Mouse (Mus musculus) brain, embryonic 14.5 days (tissue): Measurements from ENCODE around the gene Apom.

Experiments used
- CTCF ChIP-seq: fragments of 200-500 bp; IDR thresholded peaks from 2 replicates; pipeline ENCODE4 v1.5.1; 2012; ENCODE audit warnings: inconsistent platforms, mild to moderate bottlenecking, moderate library complexity, borderline replicate concordance; ENCODE audit not compliant: insufficient read depth, insufficient read length; ENCODE audit errors: extremely low read depth
- POLR2A ChIP-seq: fragments of 200-500 bp; IDR thresholded peaks from 2 replicates; pipeline ENCODE4 v1.6.1; 2012; ENCODE audit warnings: mild to moderate bottlenecking, inconsistent platforms, borderline replicate concordance; ENCODE audit not compliant: poor library complexity, insufficient read depth, insufficient read length, severe bottlenecking; ENCODE audit errors: extremely low read depth

DNA sequence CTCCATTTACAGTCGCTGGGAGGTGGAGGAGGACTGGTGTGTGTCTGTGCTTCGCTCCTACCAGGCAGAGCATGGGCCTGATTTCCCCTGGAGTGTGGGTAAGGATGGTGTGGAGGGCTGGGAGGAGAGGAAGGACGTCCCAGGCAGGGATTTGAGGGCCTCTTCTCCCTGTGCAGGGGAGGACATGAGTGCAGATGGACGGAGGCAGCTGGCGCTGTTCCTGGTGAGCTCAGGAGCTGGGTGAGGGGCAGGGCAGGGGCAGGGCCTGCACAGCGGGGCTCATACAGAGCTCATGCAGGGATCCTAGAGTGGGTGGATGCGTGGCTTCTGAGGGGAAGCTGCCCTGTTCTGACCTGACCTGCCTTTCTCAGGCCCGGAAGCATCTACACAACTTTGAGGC lies 29.6 kb downstream of the Apom start:
- TF ChIP-seq CTCF (no peak), POLR2A (no peak)
